Mouse (Mus musculus) olfactory bulb, adult 2 months (tissue): ENCODE data around the gene Atp6v1a. TPM values are rescaled to one million over a fixed set of nuclear protein-coding genes. Genes with fewer than 3 reads are reported as not detected.

ENCODE experiments used
- H3K27ac ChIP-seq: fragments of 200-500 bp; 2 replicates; pipeline ENCODE4 v1.5.1; 2012; ENCODE audit warnings: low read depth, low read length; ENCODE audit not compliant: insufficient read depth
- H3K4me1 ChIP-seq: fragments of 200-500 bp; 2 replicates; pipeline ENCODE4 v1.6.1; 2012; ENCODE audit warnings: low read length; ENCODE audit not compliant: control insufficient read depth, insufficient read depth
- H3K4me3 ChIP-seq: fragments of 200-500 bp; 2 replicates; pipeline ENCODE4 v1.5.1; 2012; ENCODE audit warnings: mild to moderate bottlenecking, low read depth, low read length, moderate library complexity; ENCODE audit not compliant: insufficient read depth
- CTCF ChIP-seq: fragments of 200-500 bp; IDR thresholded peaks from 2 replicates; pipeline ENCODE4 v1.5.1; 2012; ENCODE audit warnings: low read depth, mild to moderate bottlenecking, low read length, moderate library complexity; ENCODE audit not compliant: insufficient read depth
- POLR2A ChIP-seq: fragments of 200-500 bp; IDR thresholded peaks from 2 replicates; pipeline ENCODE4 v1.6.1; 2012; ENCODE audit warnings: mild to moderate bottlenecking, low read depth, low read length, moderate library complexity; ENCODE audit not compliant: insufficient read depth
- WGBS: fragments of 180-500 bp; shearing (Covaris S2); methylation state at CpG from one replicate; pipeline ENCODE4 v1.1.7; 2018; 5-methylcytosine and 5-hydroxymethylcytosine counted together
- polyA plus RNA-seq: library from polyadenylated mRNA; stranded (reverse); fragments of >200 nt; gene quantifications from 2 replicates; pipeline ENCODE4 v1.2.4, GENCODE M21; 2012; ENCODE audit warnings: low replicate concordance; ENCODE audit not compliant: missing spikeins, insufficient read depth, insufficient read length

The Atp6v1a gene
- polyA plus RNA-seq, 1 experiment, result 173 TPM

DNA sequence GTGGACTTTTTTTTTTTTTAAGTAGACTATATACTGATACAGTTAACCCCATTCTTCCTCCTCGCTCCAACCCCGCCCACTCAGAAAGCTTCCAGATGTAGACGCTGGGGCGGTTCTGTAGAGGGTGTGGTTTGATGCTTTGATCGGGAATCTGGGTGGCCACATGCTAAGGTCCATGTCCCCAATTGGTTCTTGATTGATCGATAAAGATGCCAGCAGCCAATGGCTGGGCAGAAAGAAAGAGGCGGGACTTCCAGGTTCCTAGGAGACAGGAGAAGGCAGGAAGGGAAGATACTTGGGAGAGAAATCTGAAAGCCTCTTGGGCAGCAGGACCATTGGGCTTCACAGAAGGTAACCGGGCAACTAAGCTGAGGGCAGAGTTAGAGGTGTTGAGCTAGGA, 83.7 kb downstream of the Atp6v1a start:
- H3K27ac ChIP-seq, result no peak overlapping the region
- H3K4me3 ChIP-seq, result no peak overlapping the region
- H3K4me1 ChIP-seq, result no peaks in the 10 kb centered on the region
- 83% methylated on average over 8 of the region's 8 CpGs for WGBS
- TF ChIP-seq CTCF (no peak), POLR2A (no peak)

DNA sequence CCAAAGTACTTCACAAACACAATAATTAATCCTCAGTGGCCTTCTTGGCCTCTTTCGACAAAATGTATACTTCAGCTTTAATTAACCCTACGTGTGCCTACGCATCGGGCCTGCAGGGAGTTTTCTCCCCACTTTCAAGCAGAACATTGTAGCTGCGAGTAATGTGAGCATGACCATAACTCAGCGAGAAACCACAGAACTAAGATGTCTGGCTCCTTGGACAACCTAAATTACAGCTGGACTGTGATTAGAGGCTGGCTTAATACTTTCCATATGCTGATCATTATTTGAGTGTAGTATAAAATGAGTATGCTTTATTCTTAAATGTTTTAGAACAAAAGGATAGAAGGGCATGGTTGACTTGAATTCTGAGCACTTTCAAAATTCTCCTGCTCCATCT, 86.2 kb downstream of the Atp6v1a start:
- Histone ChIP-seq H3K4me3 (no peak overlapping the region), H3K27ac (no peak overlapping the region), H3K4me1 (no peaks in the 10 kb centered on the region)
- 76% methylated on average over 6 of the region's 6 CpGs for WGBS
- TF ChIP-seq CTCF (no peak), POLR2A (no peak)

DNA sequence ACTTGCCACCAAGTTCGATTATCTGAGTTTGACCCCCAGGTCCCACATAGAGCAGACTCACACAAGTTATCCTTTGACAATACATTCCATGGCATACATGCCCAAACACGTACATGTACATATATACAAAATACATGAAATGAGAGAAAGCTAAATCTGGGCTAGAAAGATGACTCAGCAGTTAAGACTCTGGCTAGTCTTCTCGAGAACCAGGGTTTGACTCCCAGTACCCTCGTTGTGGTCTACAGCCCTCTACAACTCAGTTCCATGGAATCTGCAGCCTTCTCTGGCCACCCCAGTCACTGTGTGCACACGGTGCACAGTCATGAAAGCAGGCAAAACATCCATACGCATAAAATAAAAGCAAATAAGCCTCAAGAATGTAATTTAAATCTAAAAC, 87.1 kb downstream of the Atp6v1a start:
- WGBS, result 87% methylated on average over 6 of the region's 6 CpGs
- TF ChIP-seq POLR2A (no peak), CTCF (no peak)
- Histone ChIP-seq H3K4me1 (no peaks in the 10 kb centered on the region), H3K27ac (no peak overlapping the region), H3K4me3 (no peak overlapping the region)

- H3K4me3 ChIP-seq, result no peak overlapping the region
- H3K27ac ChIP-seq, result no peak overlapping the region
- H3K4me1 ChIP-seq, result no peaks in the 10 kb centered on the region
- TF ChIP-seq CTCF (no peak), POLR2A (no peak)
- 88% methylated on average over 5 of the region's 5 CpGs for WGBS
Observed at GRCm38 (mm10) chr16:44050139-44050538, 89.4 kb downstream of the Atp6v1a start.

DNA sequence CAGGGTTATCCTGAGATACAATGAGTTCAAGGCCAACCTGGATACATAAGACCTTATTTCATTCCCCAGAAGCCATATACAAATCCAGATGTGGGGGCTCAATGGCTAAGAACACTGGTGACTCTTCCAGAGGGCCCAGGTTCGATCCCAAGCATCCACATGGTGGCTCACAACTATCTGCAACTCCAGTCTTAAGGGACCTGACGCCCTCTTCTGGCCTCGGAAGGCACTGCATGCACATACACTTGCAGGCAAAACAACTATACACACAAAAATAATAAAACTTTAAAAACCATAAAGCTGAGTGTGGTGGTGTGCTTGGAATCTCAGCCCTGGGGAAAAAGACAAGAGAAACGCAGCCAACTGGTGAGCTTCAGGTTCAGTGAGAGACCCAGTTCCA, 100.4 kb downstream of the Atp6v1a start:
- no peak overlapping the region for H3K4me3 ChIP-seq
- 85% methylated on average over 4 of the region's 4 CpGs for WGBS
- H3K4me1 ChIP-seq, result no peaks in the 10 kb centered on the region
- TF ChIP-seq CTCF (no peak), POLR2A (no peak)
- H3K27ac ChIP-seq, result no peak overlapping the region

Other genes with a start within 250 kb of the Atp6v1a start
- gene Ccdc191, start 249.9 kb downstream of the Atp6v1a start, polyA plus RNA-seq, result not detected in 2 replicates
- gene Qtrt2, start 212.9 kb downstream of the Atp6v1a start, polyA plus RNA-seq, result not detected in 2 replicates
- not detected in 2 replicates for gene Zdhhc23, start 159.9 kb downstream of the Atp6v1a start, polyA plus RNA-seq
- gene Gramd1c, start 76.4 kb downstream of the Atp6v1a start, polyA plus RNA-seq, result not detected in 2 replicates
- not detected in 2 replicates for gene Naa50, start 125 bp upstream of the Atp6v1a start, polyA plus RNA-seq
- gene Usf3, start 33.5 kb upstream of the Atp6v1a start, polyA plus RNA-seq, result not detected in 2 replicates
- gene Sidt1, start 193.5 kb upstream of the Atp6v1a start, polyA plus RNA-seq, result not detected in 2 replicates
- not detected in 2 replicates for gene Spice1, start 207.4 kb upstream of the Atp6v1a start, polyA plus RNA-seq